Mouse (Mus musculus) left cerebral cortex, adult 2 months (tissue): ENCODE results near the gene Ndufa4l2. TPM values are rescaled to one million over a fixed set of nuclear protein-coding genes. Genes with fewer than 3 reads are reported as not detected.

Source experiments
- DNase-seq, 2 experiments: peaks; one replicate each; pipeline ENCODE4 v3.0.0; 2021 to 2022; ENCODE audit warnings: low spot score in 2 of 2, mixed read lengths in 1 of 2; ENCODE audit errors: extremely low spot score in 1 of 2
- H3K27ac ChIP-seq: fragments of 200-600 bp; 2 replicates; pipeline ENCODE4 v1.8.1; 2022
- H3K4me3 ChIP-seq: fragments of 200-600 bp; 2 replicates; pipeline ENCODE4 v1.8.1; 2022
- CTCF ChIP-seq: fragments of 200-600 bp; IDR thresholded peaks from 2 replicates; pipeline ENCODE4 v1.8.1; 2022; ENCODE audit warnings: antibody characterized with exemption, mild to moderate bottlenecking, moderate library complexity
- intact Hi-C: fragments of 180-260 bp; cut with DNase I; formaldehyde crosslinking; loops from one replicate; pipeline ENCODE4 v1.15.1; 2025
- total RNA-seq, 2 experiments: library from RNA; stranded (reverse); gene quantifications; 2 replicates each; pipeline ENCODE4 v1.2.3; 2021

The Ndufa4l2 gene
- total RNA-seq, 2 experiments from 2014 or later = 4.2 to 5.6 TPM

DNA sequence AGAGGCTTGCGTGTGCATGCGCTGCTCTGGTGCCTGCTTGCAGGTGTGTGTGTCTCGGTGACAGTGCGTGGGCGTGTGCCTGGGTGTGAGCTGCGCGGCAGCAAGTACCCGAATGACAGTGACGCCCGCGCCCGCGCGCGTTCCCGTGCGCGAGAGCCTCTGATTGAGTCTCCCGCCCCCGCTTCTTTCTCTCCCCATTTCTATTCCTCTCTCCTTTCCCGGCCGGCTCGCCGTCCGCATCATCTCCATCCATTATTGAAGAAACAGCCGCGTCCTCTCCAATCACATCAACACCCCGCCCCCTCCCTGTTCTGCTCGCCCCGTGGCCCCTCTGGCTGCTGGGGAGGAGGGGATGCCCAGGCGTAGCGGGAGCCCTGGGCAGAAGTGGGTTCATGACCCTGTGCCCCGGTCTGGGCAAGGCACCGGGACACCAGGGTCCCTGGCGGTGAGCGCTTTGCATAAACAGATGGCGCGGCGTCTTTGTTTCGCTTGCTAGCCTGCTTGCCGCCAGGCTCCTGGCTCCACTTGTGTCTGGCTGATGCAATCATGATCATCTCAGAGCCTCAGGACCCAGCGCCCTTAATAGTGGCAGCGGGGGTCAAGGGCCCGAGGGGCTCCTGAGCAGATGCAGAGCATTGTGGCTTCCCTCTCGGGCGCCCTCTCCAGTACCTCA lies 3.0 kb upstream of the Ndufa4l2 start:
- peak; percentile 84 to 93 for DNase-seq
- peak; percentile 14 for TF ChIP-seq CTCF
- peak overlapping the region; percentile 92 for H3K27ac ChIP-seq
- H3K4me3 ChIP-seq = peak overlapping the region; percentile 53
- intact Hi-C loops = loop anchor here (1.0 kb wide), 1 partner anchor 25 kb away; no protein-coding TSS in a partner anchor

DNA sequence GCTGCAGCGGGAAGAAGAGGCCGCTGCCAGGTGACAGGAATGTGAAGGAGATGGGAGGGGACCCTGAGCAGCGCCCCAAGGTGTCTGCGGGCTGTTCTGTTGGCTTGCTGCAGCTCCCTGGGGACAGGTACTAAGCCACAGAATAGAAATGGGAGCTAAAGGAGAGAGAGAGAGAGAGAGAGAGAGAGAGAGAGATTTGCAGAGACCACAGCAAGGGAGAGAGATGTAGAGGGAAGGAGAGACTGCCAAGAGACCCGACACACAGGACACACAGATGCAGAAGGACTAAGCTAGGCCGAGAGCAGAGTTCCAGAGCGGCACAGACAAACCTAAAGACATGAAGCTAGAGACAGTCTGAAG lies 2.5 kb upstream of the Ndufa4l2 start:
- DNase-seq = no peak
- intact Hi-C loops = loop anchor here (1.0 kb wide), 1 partner anchor 24 kb away; no protein-coding TSS in a partner anchor
- Histone ChIP-seq H3K4me3 (peak overlapping the region; percentile 53), H3K27ac (peak overlapping the region; percentile 92)
- no peak for TF ChIP-seq CTCF

GRCm38 (mm10) chr10:127512813-127513212 lies 2.0 kb upstream of the Ndufa4l2 start:
- H3K4me3 ChIP-seq = peak overlapping the region; percentile 34
- H3K27ac ChIP-seq = peak overlapping the region; percentile 60
- intact Hi-C loops = loop anchor here (1.0 kb wide), 1 partner anchor 23 kb away; no protein-coding TSS in a partner anchor
- no peak; the same call in none of the 2 replicates for TF ChIP-seq CTCF
- peak; percentile 93 to 97 for DNase-seq

DNA sequence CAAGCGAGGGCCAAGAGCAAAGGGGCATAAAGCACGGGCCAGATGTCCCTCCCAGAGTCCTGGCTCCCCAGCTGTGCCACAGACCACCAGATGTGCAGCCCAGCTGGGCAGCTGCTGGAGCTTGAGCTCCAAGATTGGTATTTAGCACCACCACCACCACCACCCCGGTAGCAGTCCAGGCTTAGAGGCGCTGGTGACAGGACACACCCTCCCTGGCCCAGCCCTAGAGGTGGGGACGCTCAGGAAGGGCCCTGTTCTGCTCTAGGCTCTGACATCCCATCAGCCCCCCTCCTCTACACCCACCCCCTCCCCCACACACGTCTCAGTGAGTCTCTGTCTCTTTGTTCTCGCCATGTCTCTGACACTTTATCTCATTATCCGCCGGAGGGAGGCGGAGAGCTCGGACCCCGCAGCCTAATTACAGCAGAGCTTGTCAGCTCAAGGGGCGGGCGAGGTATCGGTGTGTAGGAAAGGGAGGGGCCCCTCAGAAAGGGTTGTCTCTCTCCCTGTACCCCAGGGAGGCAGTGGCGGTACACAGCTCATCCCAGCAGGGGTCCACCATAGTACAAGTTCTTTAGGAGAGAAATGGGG lies 1.2 kb upstream of the Ndufa4l2 start:
- H3K4me3 ChIP-seq = no peak overlapping the region
- intact Hi-C loops = no loop called here

DNA sequence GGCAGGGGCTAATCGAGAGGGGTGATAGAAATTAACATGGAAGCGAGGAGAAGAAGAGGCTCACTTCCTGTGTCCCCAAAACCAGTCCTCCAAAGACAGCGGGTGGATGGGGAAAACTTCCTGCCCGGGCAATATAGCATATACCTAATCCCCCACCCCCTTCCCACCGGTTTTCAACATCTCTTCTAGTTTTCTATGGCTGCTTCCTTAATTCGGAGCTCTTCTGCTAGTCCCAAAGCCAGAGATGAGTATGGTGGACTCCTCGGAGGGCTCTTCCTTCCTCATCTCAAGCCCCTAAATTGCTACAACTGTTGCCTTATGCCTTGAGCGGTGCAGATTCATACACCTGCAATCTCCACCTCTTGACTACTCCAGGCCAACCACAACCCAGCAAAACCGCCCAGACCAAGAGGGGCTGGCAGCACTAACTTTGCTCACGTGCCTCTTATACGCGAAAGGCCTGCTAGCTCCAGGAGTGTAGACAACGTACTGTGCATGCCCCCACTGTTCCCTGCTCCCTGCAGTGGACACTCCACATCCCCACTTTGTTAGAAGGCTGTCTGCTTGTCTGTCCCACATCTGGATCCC lies 562 bp upstream of the Ndufa4l2 start:
- intact Hi-C loops = no loop called here
- no peak for TF ChIP-seq CTCF
- H3K27ac ChIP-seq = no peak overlapping the region
- no peak for DNase-seq
- no peak overlapping the region for H3K4me3 ChIP-seq

More for the DNA sequence above, 1.2 kb upstream of the Ndufa4l2 start:
- no peak overlapping the region for H3K27ac ChIP-seq
- no peak for TF ChIP-seq CTCF
- no peak for DNase-seq

DNA sequence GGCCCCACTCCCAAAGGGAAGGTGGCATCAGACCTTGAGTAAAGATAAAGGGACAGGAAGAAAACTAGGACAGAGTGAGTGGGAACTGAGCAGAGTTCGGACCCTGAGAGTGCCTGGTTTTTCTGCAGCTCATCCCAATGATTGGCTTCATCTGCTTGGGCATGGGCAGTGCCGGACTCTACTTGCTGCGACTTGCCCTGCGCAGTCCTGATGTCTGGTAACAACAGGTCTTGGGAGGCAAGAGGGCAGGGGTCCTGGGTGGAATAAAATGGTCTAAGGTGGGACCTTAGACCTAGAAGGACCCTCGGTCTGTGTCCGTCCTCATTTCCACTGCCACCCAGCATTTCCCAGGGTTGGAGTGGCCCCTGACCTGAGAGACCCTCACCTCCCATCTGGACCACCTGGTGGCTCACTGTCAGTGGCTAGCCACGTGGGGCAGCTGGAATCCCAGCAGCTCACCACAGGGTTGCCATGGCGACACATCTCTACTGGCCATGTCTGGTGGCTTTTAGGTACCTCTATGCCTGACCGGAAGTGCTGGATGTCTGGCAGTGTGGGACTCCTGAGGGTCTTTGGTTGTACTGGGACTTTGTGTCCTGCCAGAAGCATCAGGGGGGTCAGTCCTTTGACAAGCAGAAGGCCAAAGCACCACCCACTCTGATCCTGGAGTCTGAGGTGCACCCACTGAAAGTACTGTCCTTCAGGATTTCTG lies 660 bp downstream of the Ndufa4l2 start:
- H3K4me3 ChIP-seq = no peak overlapping the region
- DNase-seq = no peak
- intact Hi-C loops = no loop called here
- no peak overlapping the region for H3K27ac ChIP-seq
- TF ChIP-seq CTCF = no peak

DNA sequence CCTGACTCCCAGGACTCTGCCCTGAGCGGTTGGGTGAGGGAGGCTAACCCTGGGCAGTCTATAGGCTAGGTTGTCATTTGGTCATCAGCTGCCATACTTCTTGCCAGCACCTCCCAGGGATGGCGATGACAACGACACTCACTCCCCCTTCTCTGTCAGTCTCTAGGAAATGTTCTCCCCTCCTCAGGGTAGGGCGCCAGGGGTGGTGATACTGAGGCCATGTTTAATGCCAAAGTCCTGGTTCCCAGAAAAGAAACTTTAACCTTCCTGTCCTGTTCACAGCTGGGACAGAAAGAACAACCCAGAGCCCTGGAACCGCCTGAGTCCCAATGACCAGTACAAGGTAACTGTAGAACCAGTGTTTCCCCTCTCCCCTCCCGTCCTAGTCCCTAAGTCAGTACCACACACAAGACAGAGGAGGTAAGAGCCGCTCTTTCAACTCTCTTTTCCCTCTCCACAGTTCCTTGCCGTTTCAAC lies 1.3 kb downstream of the Ndufa4l2 start:
- TF ChIP-seq CTCF = no peak
- H3K4me3 ChIP-seq = no peak overlapping the region
- no peak for DNase-seq
- no peak overlapping the region for H3K27ac ChIP-seq
- intact Hi-C loops = no loop called here

DNA sequence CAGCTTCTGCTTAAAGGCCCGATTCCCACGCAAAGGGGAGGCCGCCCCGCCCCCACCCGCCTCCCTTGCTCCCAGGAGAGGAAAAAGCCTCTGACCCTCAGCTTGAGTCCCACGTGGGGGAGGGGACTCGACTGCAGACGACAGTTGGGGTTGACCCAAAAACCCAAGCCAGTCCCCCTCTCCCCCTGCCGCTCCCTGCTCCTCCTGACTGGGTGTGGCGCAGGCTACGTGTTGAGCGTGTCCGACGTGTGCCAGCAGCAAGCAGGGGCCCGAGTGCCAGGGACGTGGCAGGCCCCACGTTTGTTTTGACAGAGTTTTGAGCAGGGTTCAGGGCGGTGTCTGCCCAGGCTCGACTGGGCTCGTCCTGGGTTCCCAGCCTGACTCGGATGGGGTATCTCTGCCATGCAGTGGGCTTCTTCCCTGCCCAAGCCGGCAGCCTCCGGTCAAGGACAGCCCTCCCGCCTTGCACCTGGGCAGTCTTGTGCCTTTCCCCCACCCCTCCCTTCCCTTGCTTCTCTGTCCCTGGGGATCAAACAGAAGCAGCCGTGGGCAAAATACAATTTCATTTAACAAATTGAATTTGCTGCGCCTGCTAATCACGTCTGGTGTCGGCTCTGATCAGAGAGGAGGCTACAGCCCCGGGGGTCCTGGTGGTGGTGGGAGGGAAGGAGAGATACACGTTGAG lies 2.0 kb downstream of the Ndufa4l2 start:
- intact Hi-C loops = no loop called here
- TF ChIP-seq CTCF = no peak
- no peak overlapping the region for H3K4me3 ChIP-seq
- no peak for DNase-seq
- H3K27ac ChIP-seq = no peak overlapping the region

DNA sequence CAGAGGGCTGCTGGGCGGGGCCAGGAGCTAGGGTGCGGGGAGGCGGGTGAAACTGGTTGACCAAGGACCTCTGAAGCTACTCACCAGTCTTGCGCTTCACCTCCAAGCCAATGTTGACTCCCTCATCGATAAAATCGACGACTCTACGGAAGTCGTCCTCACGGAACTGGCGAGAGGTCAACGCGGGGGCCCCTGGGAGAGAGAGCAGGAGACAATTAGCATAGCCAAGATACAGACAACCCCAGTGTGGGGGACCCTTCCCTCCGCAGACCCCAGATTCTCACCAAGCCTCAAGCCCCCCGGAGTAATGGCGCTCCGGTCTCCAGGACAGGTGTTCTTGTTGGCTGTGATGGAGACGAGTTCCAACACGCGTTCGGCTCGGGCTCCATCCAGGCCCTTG lies 3.2 kb downstream of the Ndufa4l2 start:
- Histone ChIP-seq H3K4me3 (no peak overlapping the region), H3K27ac (no peak overlapping the region)
- intact Hi-C loops = no loop called here
- no peak for TF ChIP-seq CTCF
- DNase-seq = no peak

- no peak overlapping the region for H3K27ac ChIP-seq
- no peak overlapping the region for H3K4me3 ChIP-seq
- TF ChIP-seq CTCF = no peak
- no peak for DNase-seq
- intact Hi-C loops = no loop called here
Measured at GRCm38 (mm10) chr10:127519041-127519701, 4.4 kb downstream of the Ndufa4l2 start.
